Mouse (Mus musculus) testis, adult 2 months (tissue): ENCODE results near the gene Wdr18.

Source experiments
- CTCF ChIP-seq: fragments of 200-500 bp; IDR thresholded peaks from 2 replicates; pipeline ENCODE4 v1.5.1; 2012; ENCODE audit warnings: low read depth, mild to moderate bottlenecking, inconsistent platforms, low read length, moderate library complexity; ENCODE audit not compliant: control insufficient read depth, insufficient read depth, insufficient replicate concordance
- POLR2A ChIP-seq: fragments of 200-500 bp; IDR thresholded peaks from 2 replicates; pipeline ENCODE4 v1.6.1; 2012; ENCODE audit warnings: low read depth, mild to moderate bottlenecking, inconsistent platforms, low read length, moderate library complexity; ENCODE audit not compliant: control insufficient read depth

DNA sequence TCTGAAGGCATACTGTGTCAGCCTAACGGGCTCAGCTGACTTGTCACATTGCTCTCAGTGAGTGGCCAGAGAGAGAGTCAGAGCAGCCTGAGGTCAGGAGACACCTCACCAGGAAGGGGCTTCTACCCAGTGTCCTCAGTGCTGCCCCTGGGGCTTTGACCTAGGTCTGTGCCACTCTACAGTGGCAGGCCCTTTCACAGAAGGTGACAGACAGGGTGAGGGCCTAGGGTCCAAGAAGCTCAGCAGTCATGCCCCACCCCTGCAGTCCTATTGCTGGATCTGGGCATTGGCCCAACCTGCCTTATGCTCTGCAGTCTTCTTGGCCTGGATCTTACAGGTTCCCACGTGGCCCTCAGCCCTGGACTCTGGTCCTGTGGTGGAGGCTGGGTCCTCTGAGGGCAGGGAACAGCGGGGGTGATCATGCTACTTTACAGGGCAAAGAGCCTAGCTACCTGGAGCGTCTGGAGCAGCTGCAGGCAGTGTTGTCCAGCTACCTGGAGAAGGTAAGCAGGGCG is 7.0 kb downstream of the Wdr18 start:
- TF ChIP-seq CTCF: no peak
- TF ChIP-seq POLR2A: no peak
